Mouse (Mus musculus) myocyte (in vitro differentiated cells): ENCODE measurements around the gene Wdr46.

Experiments
- E2F4 ChIP-seq: IDR thresholded peaks from one replicate; pipeline ENCODE4 v1.6.1; 2011; ENCODE audit warnings: mild to moderate bottlenecking, control low read depth, moderate library complexity; ENCODE audit not compliant: insufficient read depth
- MAX ChIP-seq: IDR thresholded peaks from one replicate; pipeline ENCODE4 v1.6.1; 2011; ENCODE audit warnings: low read depth, mild to moderate bottlenecking, control low read depth
- POLR2A ChIP-seq: IDR thresholded peaks from one replicate; pipeline ENCODE4 v1.6.1; 2011; ENCODE audit warnings: low read depth, mild to moderate bottlenecking, control low read depth, moderate library complexity; ENCODE audit not compliant: insufficient read length

DNA sequence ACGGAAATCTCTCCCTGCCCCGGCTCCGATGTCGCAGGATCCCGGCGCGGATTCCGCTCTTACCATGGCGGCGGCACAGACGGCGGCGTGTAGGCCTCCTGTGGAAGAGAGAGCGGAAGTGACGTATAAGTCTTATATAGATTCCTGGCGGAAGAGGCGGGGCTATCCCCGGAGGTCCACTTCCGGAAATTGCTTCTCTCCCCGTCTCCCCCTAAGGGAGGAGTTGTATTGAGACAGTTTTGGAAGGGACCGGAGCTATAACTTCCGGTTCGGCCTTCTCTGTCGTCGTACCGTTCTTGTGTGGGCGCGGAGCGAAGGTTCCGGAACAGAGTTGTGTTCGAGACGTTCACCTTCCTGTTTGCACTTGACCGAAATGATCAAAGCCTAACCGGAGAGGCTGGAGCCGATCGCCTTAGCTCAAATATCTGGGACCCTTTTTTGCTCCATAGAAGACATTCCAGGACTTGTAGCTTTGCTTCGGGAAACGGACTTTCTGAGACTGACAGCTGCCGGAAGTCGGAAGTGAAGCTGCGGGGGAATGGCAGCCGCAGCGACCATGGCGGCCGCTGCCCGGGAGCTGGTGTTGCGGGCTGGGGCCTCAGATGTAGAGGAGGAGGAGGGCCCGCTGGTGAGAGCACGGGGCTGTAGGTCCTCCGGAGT is 15.2 kb downstream of the Wdr46 start, which contains the start of the genes Vps52 and Rps18:
- TF ChIP-seq MAX: no peak
- no peak for TF ChIP-seq E2F4
- TF ChIP-seq POLR2A: peak; percentile 84
